Mouse (Mus musculus) thymus, postnatal 36 days (tissue): ENCODE measurements around the gene Adamts15.

ENCODE experiments used
- DNase-seq, 2 experiments: peaks; one replicate each; pipeline ENCODE4 v3.0.0; 2022; ENCODE audit warnings: mixed read lengths in 2 of 2

Adamts15 gene

DNA sequence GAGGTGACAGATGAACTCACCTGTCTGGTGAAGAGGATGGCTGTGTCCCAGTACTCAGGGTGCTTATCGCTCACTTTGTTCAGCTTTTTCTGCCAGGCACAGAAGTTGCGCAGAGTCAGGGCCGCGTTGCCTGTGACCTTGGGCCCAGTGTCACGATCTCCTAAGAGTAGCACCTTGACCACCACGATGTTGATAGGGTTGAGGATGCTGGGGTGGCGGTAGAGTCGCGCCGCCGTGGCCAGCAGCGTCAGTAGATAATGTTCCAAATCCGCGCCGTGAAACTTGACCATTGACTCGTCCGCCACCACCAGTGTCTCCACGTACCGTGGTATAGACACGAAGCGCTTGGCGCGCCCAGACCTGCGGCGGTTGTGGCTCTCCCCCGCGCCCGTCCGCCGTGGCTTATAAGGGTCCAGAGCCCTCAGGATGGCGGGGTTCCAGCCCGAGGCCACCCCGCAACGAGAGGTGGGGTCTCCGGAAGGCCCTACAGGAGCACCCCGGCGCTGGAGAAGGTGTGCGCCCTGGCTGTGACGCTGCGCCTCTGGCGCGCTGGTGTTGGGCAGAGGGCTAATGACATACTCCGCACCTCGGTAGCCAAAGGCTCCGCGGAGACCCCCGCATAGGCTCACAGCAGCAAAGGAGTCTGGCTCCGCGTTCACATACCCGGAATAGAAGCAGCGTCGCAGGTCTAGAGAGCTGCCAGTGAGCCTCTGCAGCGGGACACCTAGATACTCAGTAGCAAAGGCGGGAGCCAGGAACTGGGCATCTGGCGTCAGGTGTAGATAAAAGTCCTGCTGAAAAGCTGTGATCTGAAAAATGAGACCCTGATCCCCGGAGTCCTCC lies 770 bp downstream of the Adamts15 start:
- no peak for DNase-seq

DNA sequence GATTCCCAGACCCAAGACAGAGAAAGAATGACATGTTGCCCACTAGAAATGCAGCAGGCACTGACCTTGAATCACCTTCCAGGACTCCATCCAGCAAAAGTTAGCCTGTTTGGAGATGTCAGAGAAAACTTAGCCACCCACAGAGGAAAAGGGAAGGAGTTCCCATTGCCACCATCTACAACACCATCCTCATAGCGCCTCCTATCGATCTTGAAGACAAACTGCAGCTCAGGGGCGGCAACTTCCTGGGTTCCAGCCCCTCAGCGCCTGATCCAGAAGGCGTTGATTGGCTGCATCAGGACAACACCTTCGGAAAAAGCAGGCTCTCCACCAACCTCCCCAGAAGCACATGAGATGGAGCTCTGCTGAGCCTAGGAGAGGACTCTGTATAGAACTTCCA lies 1.5 kb downstream of the Adamts15 start:
- no peak for DNase-seq

DNA sequence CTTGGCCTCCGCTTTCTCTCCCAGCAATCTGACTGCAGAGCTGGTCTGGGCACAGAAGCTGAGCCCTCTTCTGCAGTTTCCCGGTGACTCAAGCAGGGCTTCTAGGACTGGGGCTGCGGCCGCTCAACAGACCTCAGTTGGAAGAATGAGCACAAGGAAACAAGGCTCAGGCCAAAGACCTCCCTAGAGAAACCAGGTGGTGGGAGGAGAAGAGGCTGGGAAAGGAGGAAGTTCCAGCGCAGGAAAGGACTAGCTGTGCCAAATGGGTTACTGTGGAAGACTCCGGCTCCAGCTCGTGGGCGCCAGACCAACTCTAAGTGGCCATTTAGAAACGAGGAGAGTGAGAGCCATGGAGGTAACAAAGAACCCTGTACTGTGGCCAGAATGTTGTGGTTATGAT lies 2.6 kb downstream of the Adamts15 start:
- DNase-seq: no peak

DNA sequence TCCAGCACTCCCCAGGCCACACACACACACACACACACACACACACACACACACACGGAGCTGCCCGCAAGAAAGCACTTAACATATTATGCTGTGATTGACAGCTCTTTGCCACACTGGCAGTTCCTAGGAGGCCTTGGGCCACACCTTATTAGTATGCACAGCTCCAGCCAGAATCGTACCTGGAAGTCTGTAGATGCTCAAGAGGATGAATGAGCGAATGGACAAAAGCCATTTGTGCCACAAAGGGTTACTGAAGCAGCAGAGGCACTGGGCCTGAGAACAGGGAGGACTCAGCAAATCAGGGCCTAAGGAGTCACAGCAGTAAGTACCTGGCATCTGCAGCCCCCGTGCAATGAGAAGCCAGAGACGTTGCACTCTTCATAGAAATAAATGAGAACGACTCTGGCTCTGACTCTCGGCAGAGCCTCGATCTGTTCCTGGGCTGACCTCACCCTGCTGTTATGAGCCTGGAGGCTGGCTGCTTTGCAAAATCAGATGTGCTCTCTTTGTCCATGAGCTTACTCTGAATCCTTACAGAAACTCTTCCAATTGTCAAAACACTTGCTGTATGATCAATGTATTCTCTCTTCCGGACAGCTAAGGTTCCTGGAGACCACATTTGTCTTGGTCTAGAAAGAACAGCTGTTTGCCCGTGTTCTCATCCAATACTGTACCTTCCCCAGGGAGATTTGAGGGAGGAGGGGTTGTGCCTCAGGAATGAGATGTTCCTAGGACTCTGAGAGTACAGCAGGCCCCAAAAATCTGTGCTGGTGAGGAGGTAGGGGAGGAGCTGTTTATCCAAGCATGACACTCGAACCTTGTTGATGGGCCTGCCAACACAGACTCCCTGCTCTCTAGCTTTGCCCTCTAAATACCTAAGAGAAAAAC lies 3.5 kb downstream of the Adamts15 start:
- DNase-seq: no peak

DNA sequence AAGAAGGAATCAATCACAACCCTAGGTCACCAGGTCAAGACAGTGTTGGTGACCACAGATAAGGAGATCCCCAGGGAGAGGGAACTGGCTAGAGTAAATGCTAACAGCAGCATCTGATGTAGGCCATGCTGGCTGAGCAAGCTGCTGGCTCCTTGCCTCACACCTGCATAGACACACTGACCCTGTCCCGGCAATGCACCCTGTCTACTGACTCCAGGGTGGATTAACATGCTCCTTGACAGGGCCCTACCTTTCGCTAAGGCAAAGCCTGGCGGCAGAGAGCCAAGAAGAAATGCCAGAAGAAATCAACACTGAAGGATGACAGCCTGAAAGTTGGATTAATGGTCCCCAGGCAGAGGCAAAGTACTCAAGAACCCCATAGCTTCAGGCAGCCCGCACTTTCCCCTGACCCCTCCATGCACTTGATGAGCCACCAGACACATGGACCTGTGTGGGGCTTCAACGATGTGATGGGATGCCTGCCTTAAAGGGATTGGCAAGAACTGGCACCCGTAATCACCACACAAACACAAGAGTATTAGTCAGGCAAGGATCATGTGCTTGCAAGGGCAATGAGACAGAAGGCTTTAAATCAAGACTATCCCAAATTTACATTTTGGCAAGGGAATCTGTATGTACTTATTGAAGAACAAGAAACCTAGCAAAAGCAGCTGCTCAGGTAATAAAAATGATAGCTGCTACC lies 5.8 kb downstream of the Adamts15 start:
- no peak for DNase-seq

DNA sequence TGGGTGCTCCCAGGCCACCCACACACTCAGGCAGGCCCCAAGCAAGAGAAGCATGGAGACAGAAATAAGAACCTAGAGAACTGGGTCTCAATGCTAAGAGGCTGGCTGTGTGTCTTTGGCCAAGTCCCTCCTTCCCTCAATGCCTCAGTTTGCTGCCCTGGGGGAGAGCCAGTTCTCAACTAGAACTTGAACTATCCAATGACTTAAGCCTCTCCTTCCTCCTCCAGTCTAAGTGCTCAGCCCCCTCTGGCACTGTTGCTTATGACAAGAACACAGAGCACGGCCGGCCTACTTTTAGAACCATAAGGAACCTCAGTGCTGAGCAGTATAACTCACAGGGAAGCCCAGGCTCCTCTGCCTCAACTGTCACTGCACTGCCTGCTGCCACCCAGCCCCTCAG lies 8.0 kb downstream of the Adamts15 start:
- DNase-seq: no peak

- DNase-seq: no peak
These were observed 8.8 kb downstream of the Adamts15 start for GRCm38 (mm10) chr9:30913429-30913828.

GRCm38 (mm10) chr9:30912161-30912560 lies 10.1 kb downstream of the Adamts15 start:
- DNase-seq: no peak

DNA sequence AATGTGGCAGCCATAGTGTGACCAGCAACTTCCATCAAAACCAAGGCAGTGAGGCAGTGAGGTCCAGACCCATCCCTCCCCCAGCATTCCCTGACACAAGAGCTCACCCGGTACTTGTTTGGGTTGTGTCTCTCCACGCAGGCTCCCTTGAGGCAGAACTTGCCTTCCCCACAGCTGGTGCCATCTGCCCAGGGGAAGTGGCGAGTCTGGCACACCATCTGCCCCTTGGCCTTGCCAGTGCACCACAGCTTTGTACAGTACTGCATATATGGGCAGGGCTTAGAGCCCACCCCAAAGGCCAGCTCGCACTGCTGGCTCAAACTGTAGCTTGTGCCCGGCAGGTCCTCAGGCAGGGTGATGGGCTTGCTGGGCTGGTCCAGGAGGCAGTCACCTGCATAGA lies 11.8 kb downstream of the Adamts15 start:
- DNase-seq: no peak

DNA sequence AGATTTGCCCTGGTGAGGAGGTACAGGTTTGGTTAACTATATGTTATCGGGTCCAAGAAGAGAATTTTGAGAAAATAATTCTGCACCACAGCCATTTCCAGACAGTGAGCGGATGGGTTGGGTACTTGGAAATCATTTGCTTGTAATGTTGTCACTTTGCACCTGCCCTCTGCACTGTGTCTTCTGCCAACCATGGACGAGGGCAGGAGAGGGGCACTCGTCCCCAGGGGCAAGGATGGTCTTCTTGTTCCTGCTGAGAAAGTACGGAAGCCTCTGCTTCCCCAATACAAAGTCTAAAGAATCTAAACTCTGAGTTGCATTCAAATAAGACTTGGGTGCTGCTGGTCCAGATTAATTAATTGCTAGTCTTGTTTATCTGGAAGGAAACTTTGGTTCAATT lies 13.3 kb downstream of the Adamts15 start:
- no peak for DNase-seq

- no peak for DNase-seq
These were observed 14.0 kb downstream of the Adamts15 start for GRCm38 (mm10) chr9:30908296-30908690.

GRCm38 (mm10) chr9:30907677-30908295 lies 14.5 kb downstream of the Adamts15 start:
- no peak for DNase-seq

DNA sequence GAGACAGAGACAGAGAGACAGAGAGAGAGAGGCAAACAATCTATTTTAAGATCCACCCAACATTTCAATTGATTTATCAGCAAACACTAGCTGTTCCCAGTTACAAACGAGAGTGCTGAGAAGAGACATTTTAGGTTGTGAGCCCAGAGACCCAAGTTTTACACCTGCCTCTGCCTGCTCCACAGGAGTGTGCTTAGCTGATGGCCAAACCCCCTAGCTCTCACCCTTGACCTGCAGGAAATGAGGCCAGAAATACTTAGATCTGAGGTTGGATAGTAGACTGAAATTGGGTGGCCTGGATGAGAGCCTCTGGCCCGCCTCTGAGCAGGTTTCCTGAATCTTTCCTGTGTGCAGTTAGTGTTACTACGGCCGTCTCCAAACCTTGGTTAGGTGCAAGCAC lies 15.8 kb downstream of the Adamts15 start:
- no peak for DNase-seq

- DNase-seq: no peak
These were observed 16.4 kb downstream of the Adamts15 start for GRCm38 (mm10) chr9:30905861-30906260.

GRCm38 (mm10) chr9:30903266-30903665 lies 19.0 kb downstream of the Adamts15 start:
- DNase-seq: no peak

DNA sequence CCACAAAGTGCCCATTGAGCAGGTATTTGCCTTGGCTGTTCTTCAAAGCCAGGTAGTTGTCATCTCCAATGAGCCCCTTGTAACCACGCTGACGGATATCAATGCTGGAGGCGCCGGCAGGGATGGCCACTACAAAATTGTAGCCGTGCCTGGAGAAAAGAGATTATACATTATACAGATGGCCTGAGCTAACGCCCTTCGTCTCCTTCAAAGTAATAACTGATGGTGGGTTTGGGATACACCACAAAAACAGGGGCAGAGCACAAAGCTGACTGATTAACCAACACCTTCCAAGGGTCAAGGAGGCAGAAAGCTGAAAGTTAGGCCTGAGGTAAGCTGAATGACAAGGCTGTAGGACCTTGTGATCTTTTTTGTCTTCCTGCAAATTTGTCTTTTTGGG lies 19.6 kb downstream of the Adamts15 start:
- DNase-seq: no peak

DNA sequence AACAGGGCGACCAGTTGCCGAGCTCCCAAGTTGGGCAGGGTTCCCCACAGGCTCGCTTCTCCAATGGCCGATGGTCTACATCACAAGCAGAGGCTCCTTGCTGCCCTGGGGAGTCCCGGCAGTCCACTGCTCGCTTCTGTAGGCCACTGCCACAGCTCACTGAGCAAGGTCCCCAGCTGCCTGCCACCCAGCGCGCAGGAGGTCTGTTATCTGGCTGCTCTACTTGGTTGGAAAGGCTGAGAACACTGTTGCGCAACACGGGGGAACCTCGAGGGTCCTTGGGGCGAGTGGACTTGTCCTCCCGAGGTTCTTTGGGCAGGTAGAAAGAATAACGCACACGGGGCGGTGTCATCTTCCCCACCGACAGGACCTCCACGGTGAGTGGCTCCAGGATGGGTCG lies 20.1 kb downstream of the Adamts15 start:
- no peak for DNase-seq

- no peak for DNase-seq
These were observed 25.1 kb downstream of the Adamts15 start for GRCm38 (mm10) chr9:30897169-30897568.

- DNase-seq: no peak
These were observed 25.5 kb downstream of the Adamts15 start for GRCm38 (mm10) chr9:30896752-30897151.

- no peak for DNase-seq
These were observed 26.6 kb downstream of the Adamts15 start for GRCm38 (mm10) chr9:30895618-30896017.

GRCm38 (mm10) chr9:30886276-30886675 lies 36.0 kb downstream of the Adamts15 start:
- no peak for DNase-seq

DNA sequence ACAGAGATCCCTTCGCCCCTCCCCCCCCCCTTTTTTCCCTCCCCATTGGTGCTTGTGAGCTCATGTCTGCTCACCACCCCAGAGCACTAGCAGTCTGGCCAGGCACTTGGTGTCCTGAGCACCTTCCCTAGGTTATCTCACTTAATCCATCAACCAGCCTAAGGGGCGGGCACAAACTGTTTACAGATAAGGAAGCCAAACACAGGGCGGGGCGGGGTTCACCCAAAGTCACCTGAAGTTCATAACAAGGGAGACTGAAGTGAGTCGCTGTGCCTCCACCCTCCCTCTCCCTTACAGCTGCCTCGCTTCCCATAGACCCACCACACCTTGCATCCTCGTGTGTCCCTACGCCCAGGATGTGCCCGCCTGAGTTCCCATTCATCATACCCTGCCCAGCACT lies 41.7 kb downstream of the Adamts15 start:
- DNase-seq: no peak

- DNase-seq: no peak
These were observed 42.3 kb downstream of the Adamts15 start for GRCm38 (mm10) chr9:30879947-30880273.
